Mouse (Mus musculus) liver, adult 2 months (tissue): ENCODE data around the gene St13.

ENCODE experiments used
- CTCF ChIP-seq: fragments of 200-500 bp; IDR thresholded peaks from 2 replicates; pipeline ENCODE4 v1.5.1; 2011; ENCODE audit warnings: low read depth, low read length, control low read depth
- POLR2A ChIP-seq: fragments of 200-500 bp; IDR thresholded peaks from 2 replicates; pipeline ENCODE4 v1.6.1; 2011; ENCODE audit warnings: low read length, control low read depth; ENCODE audit not compliant: insufficient read depth; ENCODE audit errors: extremely low read depth

GRCm38 (mm10) chr15:81370356-81370755 is 29.5 kb downstream of the St13 start:
- no peak for TF ChIP-seq POLR2A
- TF ChIP-seq CTCF: no peak
